8 mouse cellular contexts compared by ENCODE assay signal in genomic region chr1:33757033-33757413, GRCm38 (mm10). TPM values are rescaled to one million over a fixed set of nuclear protein-coding genes. Genes with fewer than 3 reads are reported as not detected.
DNase-seq lines count a peak whose midpoint lies in the region; ATAC-seq lines count a peak whose summit lies in the region.

No protein-coding gene starts in this region.

- peak overlapping the region; percentile 83 for H3K9ac ChIP-seq in liver, embryonic 11.5 days (ENCODE audit: low read depth, low read length)
- H3K9ac ChIP-seq in stomach, embryonic 14.5 days (replicated peaks; ENCODE audit: low read depth, low read length), result peak overlapping the region; percentile 76

- peak; percentile 21 for DNase-seq in adrenal gland, postnatal 10 days
- no peak for DNase-seq in adrenal gland, postnatal 25 days
- DNase-seq in urinary bladder, postnatal 14 days (ENCODE audit: low spot score), result peak; percentile 18
- DNase-seq in urinary bladder, postnatal 4 days (ENCODE audit: low spot score in 2 of 2), result no peak
- no peak for DNase-seq in liver, embryonic 11.5 days (ENCODE audit: low spot score)
- DNase-seq in frontal cortex, postnatal 36 days (ENCODE audit: low spot score in 2 of 2), result no peak

- H3K36me3 ChIP-seq in liver, embryonic 11.5 days (ENCODE audit: control insufficient read depth, insufficient read depth, low read length), result peaks cover 4% of the 10 kb centered on the region; the same call in 1 of the 2 replicates
- peaks cover 4% of the 10 kb centered on the region; the same call in 1 of the 2 replicates for H3K36me3 ChIP-seq in stomach, embryonic 14.5 days (ENCODE audit: control insufficient read depth, insufficient read depth, low read length)

- H3K4me3 ChIP-seq in liver, embryonic 11.5 days (ENCODE audit: low read depth, low read length), result peak overlapping the region; percentile 67
- H3K4me3 ChIP-seq in stomach, embryonic 14.5 days (ENCODE audit: low read depth, low read length), result peak overlapping the region; percentile 62

- 3% methylated on average over 14 of the region's 14 CpGs for WGBS in liver, embryonic 11.5 days
- 2% methylated on average over 14 of the region's 14 CpGs for WGBS in stomach, embryonic 14.5 days

- no peaks in the 10 kb centered on the region for H3K27me3 ChIP-seq in liver, embryonic 11.5 days (replicated peaks; ENCODE audit: control insufficient read depth, insufficient read depth, low read length)
- H3K27me3 ChIP-seq in stomach, embryonic 14.5 days (ENCODE audit: control insufficient read depth, insufficient read depth, low read length), result no peaks in the 10 kb centered on the region

- H3K27ac ChIP-seq in liver, embryonic 11.5 days (ENCODE audit: low read depth, low read length), result peak overlapping the region; percentile 52
- peak overlapping the region; percentile 61; the same call in 1 of the 2 replicates for H3K27ac ChIP-seq in stomach, embryonic 14.5 days (ENCODE audit: low read length)

- H3K4me2 ChIP-seq in liver, embryonic 11.5 days, result peak overlapping the region; percentile 95
- H3K4me2 ChIP-seq in stomach, embryonic 14.5 days (replicated peaks; ENCODE audit: low read depth, low read length), result peak overlapping the region; percentile 59

- H3K9me3 ChIP-seq in liver, embryonic 11.5 days (ENCODE audit: control insufficient read depth, low read length), result no peaks in the 10 kb centered on the region
- H3K9me3 ChIP-seq in stomach, embryonic 14.5 days (ENCODE audit: control insufficient read depth, low read depth, low read length), result no peaks in the 10 kb centered on the region

- ATAC-seq in hematopoietic stem cell, adult 5-6 weeks (replicated peaks in 1 of 2; ENCODE audit: insufficient read depth in 1 of 2, low FRiP score in 2 of 2, low TSS enrichment in 1 of 2, low read depth in 1 of 2, poor library complexity in 2 of 2, severe bottlenecking in 2 of 2), result peak; percentile 14 to 29; a peak in 1 of 4 replicates
- ATAC-seq in liver, embryonic 11.5 days (replicated peaks; ENCODE audit: low FRiP score), result peak; percentile 6
- ATAC-seq in stomach, embryonic 14.5 days (ENCODE audit: insufficient number of reproducible peaks, insufficient read depth, low FRiP score, low read depth), result peak; percentile 17; the same call in 1 of the 2 replicates

- peaks cover 26% of the 10 kb centered on the region for H3K4me1 ChIP-seq in liver, embryonic 11.5 days (replicated peaks; ENCODE audit: control insufficient read depth, insufficient read depth, low read length)
- peaks cover 9% of the 10 kb centered on the region for H3K4me1 ChIP-seq in stomach, embryonic 14.5 days (ENCODE audit: control insufficient read depth, insufficient read depth, low read length)

RNA-seq across cellular contexts. Expression of gene Bag2, which starts 0.6 kb away (rescaled TPM):
- total RNA-seq in adrenal gland, postnatal 10 days (2021), result 10 to 100 TPM; 15.7 to 19.8 TPM
- 14.0 and 16.4 TPM in 2 replicates for total RNA-seq in adrenal gland, postnatal 25 days (2021)
- 24.3 and 37.5 TPM in 2 replicates for total RNA-seq in hematopoietic stem cell, adult 5-6 weeks (2017)
- polyA plus RNA-seq in liver, embryonic 11.5 days (2014; fragmentation: Nextera tagmentation; extraction: Ambion mirVana), result 103 and 108 TPM in 2 replicates
- polyA plus RNA-seq in stomach, embryonic 14.5 days (2014; fragmentation: Nextera tagmentation; extraction: Ambion mirVana), result 61.7 and 63.2 TPM in 2 replicates

RNA-seq across cellular contexts. Expression of gene Rab23, which starts 37.3 kb away (rescaled TPM):
- total RNA-seq in adrenal gland, postnatal 10 days (2021), result 10 to 100 TPM; 11.6 to 14.6 TPM
- 11.0 and 17.6 TPM in 2 replicates for total RNA-seq in adrenal gland, postnatal 25 days (2021)
- total RNA-seq in hematopoietic stem cell, adult 5-6 weeks (2017), result 8.4 and 8.5 TPM in 2 replicates
- polyA plus RNA-seq in liver, embryonic 11.5 days (2014; fragmentation: Nextera tagmentation; extraction: Ambion mirVana), result 10.1 and 11.6 TPM in 2 replicates
- polyA plus RNA-seq in stomach, embryonic 14.5 days (2014; fragmentation: Nextera tagmentation; extraction: Ambion mirVana), result 30.3 and 32.3 TPM in 2 replicates

RNA-seq across cellular contexts. Expression of gene Zfp451, which starts 57.4 kb away (rescaled TPM):
- total RNA-seq in adrenal gland, postnatal 10 days (2021), result 10 to 100 TPM; 28.4 to 36.2 TPM
- 35.2 and 42.6 TPM in 2 replicates for total RNA-seq in adrenal gland, postnatal 25 days (2021)
- 37.5 and 43.9 TPM in 2 replicates for total RNA-seq in hematopoietic stem cell, adult 5-6 weeks (2017)
- polyA plus RNA-seq in liver, embryonic 11.5 days (2014; fragmentation: Nextera tagmentation; extraction: Ambion mirVana), result 20.4 and 24.7 TPM in 2 replicates
- polyA plus RNA-seq in stomach, embryonic 14.5 days (2014; fragmentation: Nextera tagmentation; extraction: Ambion mirVana), result 34.6 and 37.8 TPM in 2 replicates

Comparison
In these comparisons a context has a peak if more than half of its experiments do, and no peak if none do; other contexts are left out.
1. DNase-seq: peak in adrenal gland, postnatal 10 days (single experiment) and urinary bladder, postnatal 14 days (single experiment); none in adrenal gland, postnatal 25 days (single experiment), urinary bladder, postnatal 4 days (0 of 2), liver, embryonic 11.5 days (single experiment) and frontal cortex, postnatal 36 days (0 of 2).
2. Peak in every context shown above with its lines, with median percentiles within 50 percentile points of each other: ATAC-seq.